Mouse (Mus musculus) gastrocnemius, postnatal 10 days (tissue): Measurements from ENCODE around the gene Mrpl4. TPM values are rescaled to one million over a fixed set of nuclear protein-coding genes. Genes with fewer than 3 reads are reported as not detected.

Experiments
- DNase-seq: peaks from one replicate; pipeline ENCODE4 v3.0.0; 2021; ENCODE audit warnings: mixed read lengths
- long read RNA-seq, 2 experiments: library from polyadenylated mRNA; stranded (forward); transcript quantifications; one replicate each; pipeline ENCODE4 v2.0.0; 2021
- total RNA-seq, 2 experiments: library from RNA; stranded (reverse); gene quantifications; 2 replicates each; pipeline ENCODE4 v1.2.3; 2021

Mrpl4 gene
- 10 to 100 TPM; 48.4 to 49.1 TPM for total RNA-seq
- long read RNA-seq, experiment 1, transcript Mrpl4-201 (9 exons, 1,288 nt) = major isoform, 49 of 55 reads
- long read RNA-seq, experiment 1, partial matches to known transcripts = 3 of 55 reads
- long read RNA-seq, experiment 1, other reads (novel, unspliced or antisense) = 3 of 55 reads
- long read RNA-seq, experiment 2, transcript Mrpl4-201 (9 exons, 1,288 nt) = major isoform, 63 of 71 reads
- long read RNA-seq, experiment 2, partial matches to known transcripts = 0 of 71 reads
- long read RNA-seq, experiment 2, other reads (novel, unspliced or antisense) = 8 of 71 reads

DNA sequence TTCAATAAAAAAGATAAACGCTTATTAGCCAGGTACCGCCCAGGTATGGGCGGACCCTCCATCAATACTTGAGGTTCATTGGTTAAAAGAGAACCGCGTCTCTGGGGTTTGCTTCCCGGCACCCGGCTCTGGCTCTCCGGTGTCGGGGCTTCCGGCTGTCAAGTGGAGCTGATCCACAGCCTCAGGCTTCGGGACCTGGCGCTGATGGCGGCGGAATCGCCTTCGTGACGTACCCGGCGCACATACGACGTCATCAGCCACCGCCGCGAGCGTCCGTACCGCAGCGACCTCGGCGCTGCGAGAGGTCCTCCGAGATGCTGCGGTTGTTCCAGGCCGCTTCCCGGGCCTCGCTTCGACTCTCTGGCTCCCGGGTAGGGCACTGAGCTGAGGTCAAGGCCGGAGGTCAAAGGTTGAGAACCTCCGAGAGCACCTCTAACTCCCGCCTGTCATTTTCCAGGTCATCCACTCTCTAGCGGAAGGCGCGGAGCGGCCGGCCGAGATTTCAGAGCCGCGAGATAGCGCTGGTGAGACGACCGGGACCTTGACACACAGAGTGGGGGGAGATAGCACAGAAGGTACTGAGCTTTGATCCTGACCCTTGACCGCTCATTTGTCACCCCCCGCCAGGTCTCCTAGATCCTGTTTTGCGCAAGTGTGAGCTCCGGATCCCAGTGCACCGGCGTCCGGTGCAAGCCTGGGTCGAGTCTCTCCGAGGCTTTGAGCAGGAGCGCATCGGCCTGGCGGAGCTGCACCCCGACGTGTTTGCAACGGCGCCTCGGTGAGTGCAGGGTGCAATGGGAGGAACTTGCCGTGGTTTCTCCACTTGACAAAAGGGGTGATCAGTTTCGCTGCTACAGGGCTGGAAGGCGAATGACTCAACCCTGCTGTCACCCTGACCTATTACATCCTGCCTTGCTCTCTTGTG is at the start of gene Mrpl4:
Gene Mrpl4, plus strand, starts transcription at position 112 of the 925 bp plus-strand sequence.
- DNase-seq = peak; percentile 87

DNA sequence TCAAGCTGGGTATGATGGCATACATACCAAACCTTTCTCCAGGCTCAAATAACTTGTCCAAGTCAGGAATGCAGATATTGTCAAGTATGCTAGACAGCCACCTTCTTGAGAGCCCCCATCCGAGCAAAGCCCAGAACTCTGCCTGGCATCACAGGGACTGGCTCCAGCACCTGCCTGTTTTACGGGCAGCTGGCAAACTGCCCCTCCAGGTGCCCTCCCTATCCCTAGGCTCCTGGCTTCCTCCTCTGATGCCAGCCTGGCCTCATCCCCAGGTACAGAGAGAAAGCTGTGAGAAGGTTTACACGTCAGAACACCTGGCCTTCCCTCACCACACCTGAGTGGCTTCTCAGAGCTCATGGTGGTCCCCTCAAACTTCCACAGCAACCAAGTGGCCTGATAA is 45.5 kb upstream of the Mrpl4 start:
- no peak for DNase-seq

DNA sequence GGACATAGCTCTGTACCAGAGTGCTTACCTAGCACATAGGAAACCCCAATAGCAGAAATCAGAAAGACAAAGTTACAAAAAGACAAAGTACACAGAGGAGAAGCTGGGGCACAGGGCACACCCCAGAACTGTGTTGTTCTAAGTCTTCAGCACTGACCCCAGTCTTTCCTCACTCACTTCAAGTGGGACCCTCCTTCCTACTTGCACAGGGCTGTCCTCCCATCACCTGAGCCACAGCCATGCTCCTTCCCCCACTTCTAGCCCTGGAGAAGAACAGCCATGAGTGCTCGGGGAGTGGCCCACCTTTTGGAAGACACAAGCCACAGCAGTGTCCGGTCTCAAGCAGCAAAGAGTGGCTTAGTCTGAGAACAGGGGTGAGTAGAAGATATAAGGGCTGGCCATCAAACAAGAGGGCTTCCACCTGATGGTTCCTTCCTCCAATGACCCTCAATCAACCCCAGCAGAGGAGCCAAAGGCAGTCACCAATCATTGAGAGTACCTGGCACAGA is 43.1 kb upstream of the Mrpl4 start, which contains the start of gene Dnmt1:
Gene Dnmt1, minus strand, starts transcription at position 459 of the 509 bp plus-strand sequence.
- no peak for DNase-seq

DNA sequence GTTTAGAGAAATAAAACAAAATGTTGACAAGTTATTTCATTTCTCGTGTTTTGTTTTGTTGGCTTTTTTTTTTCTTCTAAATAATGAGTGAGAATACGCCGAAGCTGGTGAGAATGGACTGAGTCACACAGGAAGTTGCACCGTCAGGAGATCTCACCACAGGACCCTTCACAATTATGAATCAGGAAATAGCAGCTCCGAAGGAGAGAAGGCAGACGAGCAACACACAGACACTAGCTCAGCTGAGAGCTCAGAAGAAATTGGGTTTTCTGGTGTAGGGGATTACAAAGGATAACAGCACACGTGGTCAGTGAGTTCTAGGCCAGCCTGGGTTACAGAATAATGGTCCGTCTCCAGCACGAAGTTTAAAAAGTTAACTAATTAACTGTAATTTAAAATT is 41.0 kb upstream of the Mrpl4 start:
- no peak for DNase-seq

DNA sequence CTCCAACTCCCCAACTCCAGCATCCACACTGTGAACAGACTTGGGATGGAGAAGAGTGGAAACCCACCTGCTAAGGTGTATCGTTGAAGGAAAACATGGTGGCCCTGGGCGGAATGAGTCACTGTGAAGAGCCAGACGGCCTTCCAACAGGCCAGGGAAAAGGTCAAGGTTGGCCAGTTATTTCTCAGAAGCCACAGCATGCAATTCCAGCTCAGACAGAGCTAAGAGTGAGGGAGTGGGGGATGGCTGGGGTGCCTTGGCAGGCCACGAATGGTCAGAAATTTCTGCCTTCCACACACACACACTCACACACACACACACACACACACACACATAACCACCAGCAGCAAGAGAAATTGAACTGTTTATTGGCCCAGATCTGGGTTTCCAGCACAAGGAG is 36.9 kb upstream of the Mrpl4 start:
- no peak for DNase-seq

DNA sequence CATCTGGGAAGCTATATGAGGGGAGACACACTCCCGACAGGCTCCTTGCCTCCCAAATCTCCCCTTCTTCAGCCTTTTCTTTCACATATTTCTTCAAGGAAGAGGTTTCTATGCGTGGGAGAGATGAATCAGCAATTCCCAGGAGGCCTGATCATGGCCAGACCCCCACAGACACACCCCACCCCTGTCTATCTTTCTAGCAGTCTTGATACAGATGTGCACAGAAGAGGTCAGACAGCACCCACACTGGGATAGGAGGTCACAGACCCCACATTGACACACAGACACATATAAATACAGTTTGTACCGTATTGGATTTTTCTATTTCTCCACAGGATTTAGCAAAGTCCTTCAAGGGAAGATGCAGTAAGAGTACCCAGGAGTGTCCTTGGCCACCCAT is 36.5 kb upstream of the Mrpl4 start:
- no peak for DNase-seq

DNA sequence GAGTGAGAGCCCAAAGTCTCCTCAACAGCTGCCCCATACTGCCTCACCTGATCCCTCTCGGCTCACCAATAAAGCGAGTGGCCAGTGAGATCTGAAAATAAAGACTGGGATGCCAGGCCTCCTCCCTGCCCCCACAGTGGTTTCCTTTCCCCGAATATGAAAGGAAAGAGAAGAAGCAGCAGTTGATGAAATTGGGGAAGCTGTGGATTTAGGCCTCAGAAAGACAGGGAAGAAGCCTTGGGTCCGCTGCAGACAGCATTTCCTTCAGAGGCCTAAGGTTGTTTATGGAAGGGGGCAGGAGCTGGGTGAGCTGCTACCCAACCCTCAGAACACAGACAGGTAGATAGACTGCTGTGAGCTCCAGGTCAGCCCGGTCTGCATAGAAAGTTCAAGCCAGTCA is 35.8 kb upstream of the Mrpl4 start:
- DNase-seq = no peak

DNA sequence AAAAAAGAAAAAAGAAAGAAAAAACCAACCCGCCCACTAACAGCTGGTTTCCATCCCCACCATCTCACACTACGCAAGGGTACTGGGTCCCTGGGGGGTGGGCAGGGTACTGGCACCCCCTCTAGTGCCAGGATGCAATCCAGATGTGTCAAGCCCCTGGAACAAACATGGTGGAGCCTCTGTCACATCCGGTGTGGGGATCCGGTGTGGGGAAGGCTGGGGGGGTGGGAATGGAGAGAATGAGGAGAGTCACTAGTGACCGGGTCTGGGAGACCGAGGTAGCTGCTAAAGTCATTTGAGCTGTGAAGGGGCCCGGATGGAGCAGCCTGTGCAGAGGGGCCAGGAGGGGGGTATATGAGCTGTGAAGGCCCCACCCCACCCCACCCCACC is 30.8 kb upstream of the Mrpl4 start:
- DNase-seq = peak; percentile 60

DNA sequence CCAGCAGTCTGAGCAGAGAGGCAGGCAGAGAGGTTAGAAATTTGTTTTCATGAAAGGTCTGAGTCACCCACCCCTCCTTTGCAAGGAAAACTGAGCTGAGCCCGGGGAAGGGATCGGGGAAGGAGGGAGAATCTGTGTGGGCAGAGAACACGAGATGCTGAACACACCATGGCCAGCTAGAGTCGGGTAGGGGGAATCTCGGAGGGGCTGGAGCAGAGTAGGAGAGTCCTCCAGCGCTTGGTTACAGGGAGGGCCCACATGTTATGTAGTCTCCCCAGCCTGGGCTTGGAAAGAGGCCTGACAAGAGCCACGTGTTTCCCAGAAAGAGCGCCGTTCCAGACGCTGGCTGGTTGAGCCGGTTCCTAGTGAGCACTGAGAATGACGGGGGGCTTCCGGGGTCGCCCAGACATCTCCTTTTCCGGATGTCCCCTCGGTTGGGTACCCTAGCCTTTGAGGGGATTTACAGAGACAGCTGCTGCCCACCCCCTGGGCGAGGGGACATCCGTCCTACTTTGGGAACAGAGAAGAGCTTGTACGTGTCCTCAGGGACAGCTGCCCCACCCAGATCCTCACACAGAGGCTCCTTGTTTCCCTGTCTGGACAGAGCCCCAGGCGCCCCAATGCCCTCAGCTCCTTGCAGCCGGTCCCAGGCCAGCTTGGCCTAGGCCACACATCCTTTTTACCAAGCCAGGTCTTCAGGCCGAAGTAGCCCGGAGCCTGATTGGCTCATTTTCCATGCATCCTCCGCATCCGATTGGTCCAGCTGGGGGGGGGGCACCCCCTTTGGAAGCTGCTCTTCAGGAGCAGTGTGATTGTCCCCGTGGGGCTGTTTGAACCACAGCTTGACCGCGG is 30.2 kb upstream of the Mrpl4 start:
- peak; percentile 58 for DNase-seq

DNA sequence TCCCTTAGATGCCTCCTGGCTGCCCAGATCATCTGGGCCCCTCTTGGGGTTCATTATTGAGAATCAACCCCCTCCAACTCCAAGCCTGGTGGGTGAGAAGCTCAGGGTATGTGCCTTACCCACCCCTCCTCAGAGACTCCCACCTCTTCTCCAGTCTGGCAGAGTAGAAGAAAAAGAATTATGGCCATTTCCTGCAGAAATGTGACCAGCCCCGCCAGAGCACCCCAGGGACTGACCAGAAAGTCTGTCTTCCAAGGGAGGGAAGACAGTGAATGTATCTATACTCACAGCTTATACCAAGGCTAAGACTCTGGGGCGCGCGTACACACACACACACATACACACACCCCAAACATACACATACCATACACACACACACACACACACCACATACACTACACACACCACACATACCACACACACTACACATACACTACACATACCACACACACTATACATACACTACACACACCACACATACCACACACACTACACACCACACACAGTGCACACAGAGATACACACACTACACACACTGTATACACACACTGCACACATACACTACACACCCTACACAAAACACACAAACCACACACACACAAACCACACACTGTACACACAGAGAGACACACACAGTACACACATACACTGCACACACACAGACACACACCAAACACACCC is 29.4 kb upstream of the Mrpl4 start:
- DNase-seq = peak; percentile 24

DNA sequence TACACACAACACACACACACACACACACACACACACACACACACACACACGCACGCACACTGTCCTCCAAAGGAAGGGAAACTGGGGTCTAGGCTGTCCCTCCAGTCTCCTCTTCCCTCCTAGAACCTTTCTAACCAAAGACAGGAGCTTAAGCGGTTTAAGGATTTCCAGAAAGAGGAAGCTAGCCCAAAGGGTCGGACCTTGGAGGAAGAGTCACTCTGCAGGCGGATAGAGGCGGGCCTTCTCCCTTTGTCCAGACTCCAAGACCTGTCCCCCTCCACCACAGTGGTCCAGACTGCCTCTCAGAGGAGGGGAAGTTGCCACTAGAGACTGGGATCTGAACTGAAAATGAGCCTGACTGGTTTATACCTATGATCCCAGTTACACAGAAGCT is 28.9 kb upstream of the Mrpl4 start:
- DNase-seq = peak; percentile 25

DNA sequence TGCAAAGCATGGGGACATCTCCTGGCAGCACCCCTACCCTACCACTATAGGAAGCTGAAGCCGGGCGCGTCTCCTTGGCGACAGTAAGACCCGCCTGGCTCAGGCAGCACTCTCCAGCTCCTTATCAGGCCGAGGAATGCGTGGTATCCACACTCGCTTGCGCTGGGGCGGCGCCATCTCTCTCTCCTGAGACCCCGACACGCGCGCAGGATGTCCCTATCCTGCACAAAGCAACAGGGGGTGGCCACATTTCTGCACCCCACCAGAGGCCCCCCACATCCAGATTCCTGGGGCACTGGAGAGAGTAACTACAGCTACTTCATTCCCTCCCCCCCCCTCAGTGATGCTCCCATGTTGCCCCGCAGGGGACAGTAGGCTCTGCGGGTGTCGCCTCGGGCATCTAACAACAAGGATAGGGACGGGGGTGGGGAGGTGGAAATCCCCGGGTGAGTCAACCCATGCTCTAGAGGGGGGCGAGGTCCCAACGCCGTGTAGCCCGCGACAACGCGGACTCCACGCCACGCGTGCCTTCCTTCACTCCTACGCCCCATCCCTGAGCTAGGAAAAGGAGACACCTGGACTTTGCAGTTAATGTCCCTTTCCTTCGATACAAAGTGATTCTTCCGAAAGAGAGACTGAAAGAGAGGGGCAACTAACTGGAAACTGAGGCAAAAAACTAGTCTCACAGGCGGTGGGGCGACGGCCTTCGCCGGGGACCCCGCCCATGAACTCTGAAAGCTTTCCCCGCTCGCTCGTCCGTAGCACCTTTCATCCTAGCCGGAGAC is 26.9 kb upstream of the Mrpl4 start:
- peak; percentile 41 for DNase-seq

DNA sequence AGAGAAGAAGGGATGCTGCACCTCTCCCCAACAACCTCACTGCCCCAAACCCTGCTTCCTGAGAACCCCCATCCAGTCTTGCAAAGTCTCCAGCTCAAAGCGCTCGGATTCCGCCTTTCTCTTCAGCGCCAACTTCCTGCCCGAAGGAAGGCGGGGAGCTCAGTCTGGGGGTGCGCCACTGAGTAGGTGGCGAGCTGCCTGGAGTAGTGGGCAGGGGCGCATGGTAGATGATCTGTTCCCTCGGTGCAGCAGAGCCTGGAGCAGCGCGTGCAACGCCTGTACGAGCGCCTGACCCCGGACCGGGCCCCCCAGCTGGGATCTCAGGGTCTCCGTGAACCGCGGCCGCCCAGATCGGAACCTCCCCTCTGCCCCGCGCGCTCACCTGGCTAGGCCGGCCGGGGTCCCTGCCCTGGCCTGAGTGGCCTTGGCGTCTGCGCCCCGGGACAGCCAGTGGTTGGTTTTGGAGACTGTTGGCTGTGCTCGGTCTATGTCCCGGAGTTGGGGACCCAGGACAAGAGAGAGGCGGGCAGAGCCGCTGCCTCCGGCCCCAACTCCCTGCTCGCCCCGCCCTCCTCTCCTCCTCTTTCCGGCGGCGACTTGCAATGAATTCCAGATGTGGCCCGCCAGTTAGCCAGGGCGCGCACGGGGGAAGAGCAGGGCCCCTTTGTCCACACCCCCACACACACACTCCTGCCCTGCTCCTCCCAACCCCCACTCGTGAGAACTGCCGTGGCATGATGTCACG is 26.1 kb upstream of the Mrpl4 start, which contains the start of gene S1pr2:
Gene S1pr2, minus strand, starts transcription at position 566 of the 745 bp plus-strand sequence.
- peak; percentile 82 for DNase-seq

DNA sequence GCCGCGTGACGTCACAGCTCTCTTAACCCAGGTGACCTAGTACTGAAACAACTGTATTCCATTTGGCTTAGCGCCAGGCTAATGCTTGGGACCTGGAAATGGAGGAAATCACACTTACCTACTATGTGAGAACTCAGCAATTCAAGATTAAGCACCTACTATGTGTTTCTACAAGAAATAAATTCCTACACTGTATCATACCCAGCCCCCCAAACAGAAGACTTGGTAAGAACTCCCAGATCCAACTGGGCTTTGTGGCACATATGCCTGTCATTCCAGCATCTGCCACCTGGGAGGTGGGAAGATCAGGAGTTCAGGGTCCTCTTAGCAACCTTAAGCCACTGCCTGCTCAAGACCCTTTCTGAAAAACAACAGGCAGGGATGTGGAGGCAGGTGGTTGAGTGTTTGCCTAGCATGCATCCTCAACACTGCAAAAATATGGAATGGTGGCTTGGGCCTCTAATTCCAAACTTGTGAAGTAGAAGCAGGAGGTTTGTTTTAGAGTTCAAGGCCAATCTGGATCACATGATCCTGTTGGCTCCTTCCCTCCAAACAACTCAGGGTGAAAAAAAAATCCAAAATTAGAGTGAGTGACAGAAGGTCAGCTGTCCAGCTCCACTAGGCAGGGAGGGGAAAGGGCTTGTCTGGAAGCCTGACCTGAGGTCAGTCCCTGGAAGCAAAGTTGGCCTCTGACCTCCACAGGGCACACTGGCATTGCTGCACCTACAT is 25.4 kb upstream of the Mrpl4 start:
- DNase-seq = no peak

DNA sequence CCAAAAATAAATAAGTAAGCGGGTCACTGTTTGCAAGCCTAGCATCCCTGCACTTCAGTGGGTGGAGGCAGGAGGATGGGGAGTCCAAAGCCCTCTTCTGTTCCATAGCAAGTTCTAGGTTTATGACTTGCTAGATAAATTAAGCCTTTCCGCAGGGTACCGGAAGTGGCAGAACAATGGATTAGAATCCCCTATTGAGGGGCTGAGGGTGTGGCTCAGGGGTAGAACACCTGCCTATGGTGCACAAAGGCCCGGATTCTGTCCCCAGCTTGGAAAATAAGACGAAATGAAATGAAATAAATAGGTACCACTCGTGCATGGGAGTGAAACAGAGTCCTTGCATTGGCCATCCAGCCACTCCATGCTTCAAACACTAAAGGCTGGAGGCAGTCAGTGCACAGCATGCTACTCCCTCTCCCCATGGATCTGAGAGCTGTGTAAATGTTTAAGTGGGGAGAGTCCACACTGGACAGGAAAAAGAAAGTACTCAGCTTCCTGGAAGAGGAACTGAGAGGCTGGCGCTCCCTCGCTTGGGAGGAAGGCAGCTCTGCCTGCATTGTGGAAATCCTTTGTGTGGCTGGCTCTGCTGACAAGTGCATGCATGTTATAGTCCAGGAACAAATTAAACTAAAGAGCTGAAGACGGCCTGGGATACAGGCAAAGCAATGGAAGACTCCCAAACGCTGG is 24.0 kb upstream of the Mrpl4 start:
- no peak for DNase-seq

DNA sequence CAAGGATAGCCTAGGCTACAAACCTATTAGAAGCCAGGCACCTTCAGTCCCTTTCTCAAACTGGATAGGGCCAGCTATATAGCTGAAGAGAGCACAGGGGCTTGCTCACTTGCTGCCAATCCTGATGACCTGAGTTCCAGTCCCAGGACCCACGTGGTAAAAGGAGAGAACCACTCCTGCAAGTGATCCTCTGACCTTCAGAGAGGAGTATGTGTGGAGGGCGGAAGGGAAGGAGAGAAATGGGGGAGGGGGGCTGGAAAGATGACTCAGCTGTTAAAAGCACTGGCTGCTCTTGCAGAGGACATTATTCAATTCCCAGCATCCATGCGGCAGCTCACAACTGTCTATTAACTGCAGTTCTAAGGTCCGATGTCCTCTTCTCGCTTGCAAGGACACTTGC is 23.4 kb upstream of the Mrpl4 start:
- DNase-seq = no peak

DNA sequence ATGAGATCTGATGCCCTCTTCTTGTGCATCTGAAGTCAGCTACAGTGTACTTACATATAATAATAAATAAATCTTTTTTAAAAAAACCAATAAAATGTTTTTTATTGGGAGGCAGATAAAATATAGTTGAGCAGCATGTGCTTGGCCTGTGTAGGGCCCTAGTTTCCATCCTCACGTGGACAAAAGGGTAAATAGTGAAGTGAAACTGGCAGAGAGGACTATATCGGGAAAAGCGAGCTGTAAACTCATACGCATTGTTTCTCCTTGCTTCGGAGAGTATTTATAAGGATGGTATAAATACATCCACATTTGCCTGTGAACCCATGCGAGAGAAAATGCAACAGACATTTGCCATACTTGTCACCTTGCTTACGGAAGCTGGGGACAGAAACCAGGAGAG is 22.8 kb upstream of the Mrpl4 start:
- no peak for DNase-seq

DNA sequence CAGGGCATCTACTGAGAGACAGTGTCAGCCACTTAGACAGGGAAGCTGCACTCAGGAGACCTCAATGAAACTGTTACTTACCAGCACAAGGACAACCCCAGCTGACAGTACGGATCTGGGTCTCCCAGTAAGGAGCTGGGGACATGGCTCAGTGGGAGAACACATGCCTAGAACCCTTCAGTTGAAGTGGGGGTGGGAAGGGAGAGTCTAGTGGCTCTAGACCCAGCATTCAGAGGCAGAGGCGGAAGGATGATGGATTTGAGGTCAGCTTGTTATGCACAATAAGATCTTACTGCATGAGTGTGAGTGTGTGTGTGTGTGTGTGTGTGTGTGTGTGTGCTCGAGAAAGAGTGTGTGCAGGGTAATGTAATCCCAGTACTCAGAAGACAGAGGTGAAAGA is 20.4 kb upstream of the Mrpl4 start:
- DNase-seq = no peak

DNA sequence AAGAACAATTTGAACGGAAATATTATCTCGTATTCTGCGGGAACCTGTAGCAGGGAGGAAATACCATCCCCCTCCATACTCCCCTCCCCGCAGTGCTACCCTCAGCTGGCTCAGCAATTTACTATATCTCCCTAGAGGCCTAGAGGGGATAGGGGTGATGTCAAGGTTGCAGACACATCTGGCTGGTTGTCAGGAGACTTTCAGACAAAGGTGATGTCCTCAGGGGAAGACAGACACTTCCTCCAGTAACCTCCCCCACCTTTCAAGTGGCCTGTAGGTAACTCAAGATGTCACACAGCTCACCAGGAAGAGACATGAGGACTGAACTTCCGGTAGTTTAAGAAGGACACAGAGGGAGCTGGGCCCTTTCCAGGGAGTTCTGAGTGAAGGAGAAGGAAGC is 19.4 kb upstream of the Mrpl4 start:
- no peak for DNase-seq
